Mouse (Mus musculus): Measurements from ENCODE around the gene Pex6. TPM values are rescaled to one million over a fixed set of nuclear protein-coding genes. Genes with fewer than 3 reads are reported as not detected.

The Pex6 gene
- polyA plus RNA-seq, 1 experiment from 2014 or later, result 28.5 TPM

DNA sequence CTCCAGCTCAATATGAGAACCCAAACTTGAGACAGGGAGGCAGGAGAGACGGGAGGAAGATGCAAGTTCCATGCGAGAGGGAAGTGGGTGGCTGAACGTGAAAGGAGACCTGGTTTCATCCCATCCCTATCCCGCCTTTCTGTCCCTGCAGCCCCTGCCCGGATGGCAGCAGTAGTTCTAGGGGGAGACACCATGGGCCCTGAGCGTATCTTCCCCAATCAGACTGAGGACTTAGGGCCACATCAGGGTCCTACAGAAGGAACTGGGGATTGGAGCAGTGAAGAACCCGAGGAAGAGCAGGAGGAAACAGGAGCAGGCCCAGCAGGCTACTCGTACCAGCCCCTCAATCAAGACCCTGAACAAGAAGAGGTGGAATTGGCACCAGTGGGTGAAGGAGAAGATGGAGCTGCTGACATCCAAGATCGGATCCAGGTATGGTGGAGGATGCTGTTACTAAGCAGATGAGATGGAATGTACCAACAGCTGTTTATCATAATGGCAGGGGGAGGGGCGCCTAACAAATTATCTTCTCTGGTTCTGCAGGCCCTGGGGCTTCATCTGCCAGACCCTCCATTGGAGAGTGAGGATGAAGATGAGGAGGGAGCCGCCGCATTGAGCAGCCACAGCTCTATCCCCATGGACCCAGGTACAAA, 29.7 kb upstream of the Pex6 start:
- H3K36me3 ChIP-seq, result peaks cover 57% of the 10 kb centered on the region
- H3K27ac ChIP-seq, result peak overlapping the region; percentile 84
- H3K27me3 ChIP-seq, result no peaks in the 10 kb centered on the region
- H3K4me1 ChIP-seq, result peaks cover 36% of the 10 kb centered on the region
- peak; percentile 0; the same call in 1 of the 2 replicates for ATAC-seq (replicated peaks; ENCODE audit: low FRiP score)
- H3K4me2 ChIP-seq, result peak overlapping the region; percentile 89
- peak overlapping the region; percentile 62 for H3K9ac ChIP-seq
- peak overlapping the region; percentile 95 for H3K4me3 ChIP-seq (replicated peaks)
- 25% methylated on average over 12 of the region's 12 CpGs for WGBS
- H3K9me3 ChIP-seq (replicated peaks), result no peaks in the 10 kb centered on the region

DNA sequence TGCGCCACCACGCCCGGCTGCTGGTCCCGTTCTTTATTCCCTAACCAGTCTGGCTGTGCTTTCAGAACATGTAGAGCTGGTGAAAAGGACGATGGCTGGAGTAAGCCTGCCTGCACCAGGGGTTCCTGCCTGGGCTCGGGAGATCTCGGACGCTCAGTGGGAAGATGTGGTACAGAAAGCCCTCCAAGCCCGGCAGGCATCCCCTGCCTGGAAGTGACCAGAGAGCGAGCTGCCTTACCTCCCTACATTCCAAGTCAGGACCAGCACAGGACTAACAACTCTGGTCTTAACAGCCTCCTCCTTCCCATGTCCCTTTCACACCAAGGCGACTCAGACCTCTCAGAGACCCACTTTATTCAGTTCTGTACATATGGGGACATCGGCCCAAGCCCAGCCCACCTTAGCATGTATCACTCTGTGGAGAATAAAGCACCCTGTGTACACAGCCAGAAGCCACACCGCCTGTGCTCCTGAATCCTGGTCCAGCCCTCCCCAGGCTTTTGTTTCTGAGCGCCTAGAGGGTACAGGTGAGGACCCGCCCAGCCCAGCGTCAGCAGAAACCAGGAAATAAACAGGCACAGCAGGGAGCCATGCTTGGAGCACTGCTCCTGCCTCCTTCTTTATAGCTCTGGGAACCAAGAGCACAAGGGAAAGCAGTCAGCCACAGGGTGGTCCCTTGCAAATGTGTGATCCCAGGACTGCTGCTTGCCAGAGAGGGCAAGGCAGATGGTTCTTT, 28.4 kb upstream of the Pex6 start:
- peaks cover 56% of the 10 kb centered on the region for H3K36me3 ChIP-seq
- H3K9ac ChIP-seq, result no peak overlapping the region
- H3K9me3 ChIP-seq (replicated peaks), result no peaks in the 10 kb centered on the region
- no peak overlapping the region for H3K4me2 ChIP-seq
- no peaks in the 10 kb centered on the region for H3K27me3 ChIP-seq
- no peak overlapping the region for H3K27ac ChIP-seq
- peaks cover 32% of the 10 kb centered on the region for H3K4me1 ChIP-seq
- no peak overlapping the region for H3K4me3 ChIP-seq (replicated peaks)
- ATAC-seq (replicated peaks; ENCODE audit: low FRiP score), result no peak
- WGBS, result 83% methylated on average over 16 of the region's 16 CpGs

DNA sequence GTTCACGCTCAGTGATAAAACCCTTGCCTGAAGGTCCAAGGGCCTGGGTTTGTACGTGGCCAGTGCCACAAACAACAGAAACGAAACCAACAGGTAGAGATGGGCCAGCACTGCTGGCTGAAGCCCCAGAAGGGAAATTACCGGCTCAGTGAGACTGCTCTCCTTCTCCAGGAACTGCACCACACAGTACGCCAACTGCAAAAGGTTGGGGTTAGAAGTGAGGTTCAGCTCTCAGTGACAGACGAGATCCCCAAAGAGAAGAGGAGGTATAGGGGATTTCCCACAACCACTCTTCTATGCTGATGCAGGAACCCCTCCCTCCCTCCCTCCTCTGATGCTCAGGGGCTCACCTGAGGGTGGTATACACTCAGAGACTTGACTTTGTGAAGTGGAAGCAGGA, 25.4 kb upstream of the Pex6 start:
- no peak overlapping the region for H3K9ac ChIP-seq
- ATAC-seq (replicated peaks; ENCODE audit: low FRiP score), result no peak
- H3K27me3 ChIP-seq, result no peaks in the 10 kb centered on the region
- H3K4me3 ChIP-seq (replicated peaks), result no peak overlapping the region
- H3K27ac ChIP-seq, result no peak overlapping the region
- no peaks in the 10 kb centered on the region for H3K9me3 ChIP-seq (replicated peaks)
- WGBS, result 84% methylated on average over 6 of the region's 6 CpGs
- H3K4me2 ChIP-seq, result no peak overlapping the region
- peaks cover 64% of the 10 kb centered on the region for H3K36me3 ChIP-seq
- peaks cover 10% of the 10 kb centered on the region for H3K4me1 ChIP-seq

DNA sequence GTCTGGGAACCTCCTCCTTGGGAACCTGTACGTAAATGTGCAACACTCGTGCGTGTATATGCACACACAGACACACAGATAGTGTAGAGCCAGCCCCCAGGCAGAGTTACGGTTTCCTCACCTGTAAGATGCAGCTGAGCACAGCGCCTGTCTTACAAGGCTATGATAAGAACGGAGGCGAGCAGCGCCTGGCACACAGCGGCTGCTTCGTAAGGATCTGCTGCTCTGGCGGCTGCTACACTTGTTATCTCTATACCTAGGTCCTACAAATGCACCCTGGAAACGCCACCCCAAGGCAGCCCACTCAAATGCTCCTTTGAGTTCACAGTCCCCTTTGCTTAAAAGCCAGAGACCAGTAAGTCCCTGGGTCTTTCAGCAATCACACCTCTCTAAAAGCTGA, 20.6 kb upstream of the Pex6 start:
- no peaks in the 10 kb centered on the region for H3K9me3 ChIP-seq (replicated peaks)
- no peak overlapping the region for H3K4me2 ChIP-seq
- peaks cover 58% of the 10 kb centered on the region for H3K36me3 ChIP-seq
- no peak for ATAC-seq (replicated peaks; ENCODE audit: low FRiP score)
- no peaks in the 10 kb centered on the region for H3K4me1 ChIP-seq
- WGBS, result 95% methylated on average over 12 of the region's 12 CpGs
- H3K27me3 ChIP-seq, result no peaks in the 10 kb centered on the region
- no peak overlapping the region for H3K27ac ChIP-seq
- no peak overlapping the region for H3K4me3 ChIP-seq (replicated peaks)
- H3K9ac ChIP-seq, result no peak overlapping the region

- Histone ChIP-seq H3K27me3 (no peaks in the 10 kb centered on the region), H3K4me1 (no peaks in the 10 kb centered on the region), H3K27ac (no peak overlapping the region), H3K4me2 (no peak overlapping the region), H3K9ac (no peak overlapping the region), H3K36me3 (peaks cover 58% of the 10 kb centered on the region), H3K4me3 (replicated peaks) (no peak overlapping the region), H3K9me3 (replicated peaks) (no peaks in the 10 kb centered on the region)
- 88% methylated on average over 2 of the region's 2 CpGs for WGBS
- no peak for ATAC-seq (replicated peaks; ENCODE audit: low FRiP score)
Measured at GRCm38 (mm10) chr17:46691390-46691789, 19.9 kb upstream of the Pex6 start.

DNA sequence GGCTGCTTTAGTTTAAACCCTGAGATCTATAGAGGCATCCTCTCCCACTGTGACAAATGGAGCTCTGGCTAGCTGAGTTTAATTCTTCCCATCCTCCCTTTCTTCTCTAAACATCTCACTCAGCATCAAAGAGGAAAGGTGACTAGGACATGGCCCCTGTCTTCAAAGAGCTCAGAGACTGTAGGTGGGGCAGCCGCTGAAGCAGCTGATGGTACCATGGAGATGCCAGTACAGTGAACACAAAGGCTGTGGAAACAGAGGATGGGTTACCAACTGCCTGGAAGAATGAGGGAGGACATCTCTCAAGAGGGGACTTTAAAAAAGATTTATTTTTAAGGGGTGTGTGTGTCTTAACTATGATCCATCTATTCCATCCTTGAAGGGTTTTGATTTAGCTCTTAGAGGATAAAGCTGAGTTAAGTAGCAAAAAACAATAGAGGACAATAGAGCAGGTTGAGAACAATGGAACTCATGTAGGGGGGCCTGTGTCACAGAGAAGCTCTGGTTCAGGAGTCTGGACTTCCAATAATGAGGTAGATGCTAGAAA, 16.7 kb upstream of the Pex6 start:
- H3K9ac ChIP-seq, result no peak overlapping the region
- H3K4me3 ChIP-seq (replicated peaks), result no peak overlapping the region
- H3K9me3 ChIP-seq (replicated peaks), result no peaks in the 10 kb centered on the region
- ATAC-seq (replicated peaks; ENCODE audit: low FRiP score), result no peak
- no peaks in the 10 kb centered on the region for H3K4me1 ChIP-seq
- 44% methylated on average over 1 of the region's 1 CpGs for WGBS
- H3K27me3 ChIP-seq, result no peaks in the 10 kb centered on the region
- peaks cover 65% of the 10 kb centered on the region for H3K36me3 ChIP-seq
- no peak overlapping the region for H3K27ac ChIP-seq
- no peak overlapping the region for H3K4me2 ChIP-seq

GRCm38 (mm10) chr17:46698515-46698914, 12.7 kb upstream of the Pex6 start:
- Histone ChIP-seq H3K36me3 (peaks cover 53% of the 10 kb centered on the region), H3K27me3 (no peaks in the 10 kb centered on the region), H3K4me3 (replicated peaks) (no peak overlapping the region), H3K27ac (no peak overlapping the region), H3K4me2 (no peak overlapping the region), H3K4me1 (peaks cover 23% of the 10 kb centered on the region), H3K9me3 (replicated peaks) (no peaks in the 10 kb centered on the region), H3K9ac (no peak overlapping the region)
- WGBS, result 82% methylated on average over 6 of the region's 6 CpGs
- no peak for ATAC-seq (replicated peaks; ENCODE audit: low FRiP score)

- Histone ChIP-seq H3K9ac (no peak overlapping the region), H3K4me3 (replicated peaks) (no peak overlapping the region), H3K9me3 (replicated peaks) (no peaks in the 10 kb centered on the region), H3K27ac (no peak overlapping the region), H3K36me3 (peaks cover 53% of the 10 kb centered on the region), H3K4me1 (peaks cover 29% of the 10 kb centered on the region), H3K27me3 (no peaks in the 10 kb centered on the region), H3K4me2 (no peak overlapping the region)
- ATAC-seq (replicated peaks; ENCODE audit: low FRiP score), result no peak
- WGBS, result 46% methylated on average over 5 of the region's 5 CpGs
Measured at GRCm38 (mm10) chr17:46699245-46699644, 12.0 kb upstream of the Pex6 start.

- H3K27ac ChIP-seq, result no peak overlapping the region
- no peak overlapping the region for H3K9ac ChIP-seq
- peaks cover 50% of the 10 kb centered on the region for H3K36me3 ChIP-seq
- H3K4me2 ChIP-seq, result no peak overlapping the region
- WGBS, result 85% methylated on average over 3 of the region's 3 CpGs
- H3K27me3 ChIP-seq, result no peaks in the 10 kb centered on the region
- no peak overlapping the region for H3K4me3 ChIP-seq (replicated peaks)
- H3K9me3 ChIP-seq (replicated peaks), result no peaks in the 10 kb centered on the region
- ATAC-seq (replicated peaks; ENCODE audit: low FRiP score), result no peak
- H3K4me1 ChIP-seq, result peaks cover 29% of the 10 kb centered on the region
Measured at GRCm38 (mm10) chr17:46699912-46700311, 11.4 kb upstream of the Pex6 start.

- H3K4me2 ChIP-seq, result 0 out of 2 replicates have a peak overlapping the region, but pooled peaks have one; percentile 24
- no peaks in the 10 kb centered on the region for H3K27me3 ChIP-seq
- no peaks in the 10 kb centered on the region for H3K9me3 ChIP-seq (replicated peaks)
- no peak overlapping the region for H3K4me3 ChIP-seq (replicated peaks)
- 77% methylated on average over 12 of the region's 12 CpGs for WGBS
- peaks cover 40% of the 10 kb centered on the region for H3K4me1 ChIP-seq
- no peak overlapping the region for H3K27ac ChIP-seq
- H3K36me3 ChIP-seq, result peaks cover 39% of the 10 kb centered on the region
- H3K9ac ChIP-seq, result 0 out of 2 replicates have a peak overlapping the region, but pooled peaks have one; percentile 7
- no peak for ATAC-seq (replicated peaks; ENCODE audit: low FRiP score)
Measured at GRCm38 (mm10) chr17:46701489-46701888, 9.8 kb upstream of the Pex6 start.

DNA sequence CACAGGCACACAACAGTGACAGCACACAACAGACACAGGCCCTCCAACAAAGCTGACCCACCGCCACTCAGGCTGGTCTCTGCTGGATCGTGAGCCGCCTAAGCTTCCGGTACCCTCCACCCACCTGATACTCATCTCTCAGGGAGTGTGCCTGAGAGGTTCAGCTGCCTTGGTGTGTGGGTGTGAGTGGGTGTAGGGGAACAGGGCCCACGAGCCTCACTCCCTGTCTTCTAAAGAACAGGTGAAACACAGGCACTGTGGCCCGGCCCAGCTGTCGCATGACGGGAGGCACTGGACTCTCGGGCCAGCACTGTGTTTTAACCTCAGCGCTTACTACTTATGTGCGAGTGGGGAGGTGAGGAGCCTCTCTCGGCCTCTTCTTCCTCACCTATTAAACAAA, 9.2 kb upstream of the Pex6 start:
- Histone ChIP-seq H3K36me3 (peaks cover 35% of the 10 kb centered on the region), H3K4me3 (replicated peaks) (0 out of 2 replicates have a peak overlapping the region, but pooled peaks have one; percentile 93), H3K9ac (peak overlapping the region; percentile 31; the same call in 1 of the 2 replicates), H3K4me1 (peaks cover 40% of the 10 kb centered on the region), H3K4me2 (no peak overlapping the region), H3K9me3 (replicated peaks) (no peaks in the 10 kb centered on the region), H3K27ac (peak overlapping the region; percentile 18; the same call in 1 of the 2 replicates), H3K27me3 (no peaks in the 10 kb centered on the region)
- ATAC-seq (replicated peaks; ENCODE audit: low FRiP score), result no peak
- WGBS, result 79% methylated on average over 12 of the region's 12 CpGs

GRCm38 (mm10) chr17:46702506-46702905, 8.8 kb upstream of the Pex6 start:
- Histone ChIP-seq H3K27ac (peak overlapping the region; percentile 18; the same call in 1 of the 2 replicates), H3K36me3 (peaks cover 31% of the 10 kb centered on the region), H3K9ac (peak overlapping the region; percentile 94; the same call in 1 of the 2 replicates), H3K4me2 (peak overlapping the region; percentile 78), H3K9me3 (replicated peaks) (no peaks in the 10 kb centered on the region), H3K4me1 (peaks cover 40% of the 10 kb centered on the region), H3K4me3 (replicated peaks) (peak overlapping the region; percentile 93), H3K27me3 (no peaks in the 10 kb centered on the region)
- ATAC-seq (replicated peaks; ENCODE audit: low FRiP score), result no peak
- WGBS, result 80% methylated on average over 5 of the region's 5 CpGs

Data from kidney, embryonic 15.5 days (tissue).